In the genomic region with DNA sequence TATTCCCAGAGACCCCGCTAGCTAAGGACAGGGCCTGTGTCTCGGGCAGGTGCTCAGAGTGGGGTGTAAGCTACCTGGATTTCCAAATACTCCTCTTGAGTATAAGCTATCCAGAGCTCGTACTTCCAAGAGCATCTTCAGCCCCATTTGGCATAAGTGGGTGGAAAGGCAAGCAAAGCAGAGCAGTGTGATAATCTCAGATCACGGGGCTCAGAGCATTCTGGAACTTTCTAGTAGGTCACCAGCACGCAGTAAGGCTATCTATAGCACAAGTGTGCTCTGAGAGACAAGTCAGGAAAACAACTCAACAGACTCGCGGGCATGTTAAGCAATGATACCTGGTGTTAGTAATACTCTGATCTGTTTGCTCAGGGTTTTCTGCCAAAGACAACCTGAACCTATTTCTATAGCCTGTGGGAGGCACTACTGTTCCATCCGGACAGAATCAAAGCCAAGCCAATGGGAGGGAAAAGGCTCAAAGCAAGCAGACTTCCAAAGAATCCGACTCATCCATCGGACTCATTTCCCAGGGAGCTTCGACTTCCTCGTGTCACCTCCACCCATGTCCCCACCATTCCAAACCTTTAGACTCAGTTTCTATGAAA, we compare ENCODE assay signal across 18 mouse cellular contexts. TPM values are rescaled to one million over a fixed set of nuclear protein-coding genes. Genes with fewer than 3 reads are reported as not detected.
DNase-seq lines count a peak whose midpoint lies in the region; ATAC-seq and TF ChIP-seq lines count a peak whose summit lies in the region.
"Had no signal": no experiment of that assay in that cellular context is flagged by ENCODE, and none has a peak within 500 bp of the region (broad histone marks: within the 10 kb centered on the region; RNA-seq: fewer than 3 reads in every experiment).

No protein-coding gene starts in this region.

- TF ChIP-seq CTCF in liver, postnatal 0 days (IDR thresholded peaks at IDR 0.05; ENCODE audit: low read depth): peak; percentile 63

- 59% methylated on average over 12 of the region's 12 CpGs for WGBS in liver, postnatal 0 days (ENCODE audit: insufficient replicate concordance)
- WGBS in liver, embryonic 12.5 days (ENCODE audit: insufficient replicate concordance): 58% methylated on average over 12 of the region's 12 CpGs
- 70% methylated on average over 12 of the region's 12 CpGs for WGBS in embryonic facial prominence, embryonic 14.5 days

- H3K4me2 ChIP-seq in liver, postnatal 0 days (ENCODE audit: low read depth, low read length): no peak overlapping the region
- H3K4me2 ChIP-seq in liver, embryonic 12.5 days: no peak overlapping the region
- no peak overlapping the region for H3K4me2 ChIP-seq in embryonic facial prominence, embryonic 14.5 days (ENCODE audit: low read depth, low read length)
- H3K4me2 ChIP-seq: embryonic facial prominence, embryonic 12.5 days; midbrain, embryonic 13.5 days had no signal

- H3K9me3 ChIP-seq in liver, postnatal 0 days (ENCODE audit: low read length): no peaks in the 10 kb centered on the region
- H3K9me3 ChIP-seq in liver, embryonic 12.5 days (replicated peaks): no peaks in the 10 kb centered on the region
- H3K9me3 ChIP-seq in ES-E14 (ENCODE audit: control insufficient read depth, insufficient read depth, low read depth, low read length): no peaks in the 10 kb centered on the region
- H3K9me3 ChIP-seq in embryonic facial prominence, embryonic 14.5 days (ENCODE audit: control insufficient read depth, low read length): no peaks in the 10 kb centered on the region
- H3K9me3 ChIP-seq: embryonic facial prominence, embryonic 12.5 days; heart, embryonic 10.5 days; midbrain, embryonic 13.5 days had no signal

- ATAC-seq in liver, postnatal 0 days: peak; percentile 91
- no peak for ATAC-seq in liver, embryonic 12.5 days
- no peak for ATAC-seq in embryonic facial prominence, embryonic 14.5 days (ENCODE audit: low read depth)
- ATAC-seq: forebrain, embryonic 16.5 days; hindbrain, embryonic 16.5 days; midbrain, embryonic 13.5 days had no signal

- H3K4me1 ChIP-seq in liver, postnatal 0 days (ENCODE audit: insufficient read depth): no peaks in the 10 kb centered on the region
- no peaks in the 10 kb centered on the region for H3K4me1 ChIP-seq in liver, embryonic 12.5 days
- H3K4me1 ChIP-seq in ES-E14 (ENCODE audit: control insufficient read depth in 2 of 2, insufficient read depth in 2 of 2, low read length in 2 of 2, poor library complexity in 1 of 2): no peaks in the 10 kb centered on the region
- H3K4me1 ChIP-seq in embryonic facial prominence, embryonic 14.5 days (ENCODE audit: control insufficient read depth, insufficient read depth, low read length): no peaks in the 10 kb centered on the region
- H3K4me1 ChIP-seq: embryonic facial prominence, embryonic 12.5 days had no signal

- no peak for TF ChIP-seq EP300 in liver, postnatal 0 days (IDR thresholded peaks at IDR 0.05; ENCODE audit: low read depth)

- H3K36me3 ChIP-seq in liver, postnatal 0 days (replicated peaks; ENCODE audit: insufficient read depth, low read length): no peaks in the 10 kb centered on the region
- H3K36me3 ChIP-seq in liver, embryonic 12.5 days: no peaks in the 10 kb centered on the region
- no peaks in the 10 kb centered on the region for H3K36me3 ChIP-seq in ES-E14 (ENCODE audit: control insufficient read depth, insufficient read depth, low read length, poor library complexity, severe bottlenecking)
- no peaks in the 10 kb centered on the region for H3K36me3 ChIP-seq in embryonic facial prominence, embryonic 14.5 days (ENCODE audit: control insufficient read depth, insufficient read depth, low read length)
- H3K36me3 ChIP-seq: embryonic facial prominence, embryonic 12.5 days; heart, embryonic 10.5 days; midbrain, embryonic 13.5 days had no signal

- H3K9ac ChIP-seq in liver, postnatal 0 days (replicated peaks): no peak overlapping the region
- no peak overlapping the region for H3K9ac ChIP-seq in liver, embryonic 12.5 days
- H3K9ac ChIP-seq in ES-E14 (ENCODE audit: insufficient read depth, low read depth, low read length, poor library complexity, severe bottlenecking): no peak overlapping the region
- H3K9ac ChIP-seq in embryonic facial prominence, embryonic 14.5 days (ENCODE audit: low read depth, low read length): no peak overlapping the region
- H3K9ac ChIP-seq: embryonic facial prominence, embryonic 12.5 days; midbrain, embryonic 13.5 days had no signal

- in situ Hi-C loops in ES-E14 (cut with MboI; ENCODE audit: low sequenced_read_pairs in 2 of 2, unreplicated experiment in 2 of 2): loop anchor here (5.0 to 10.0 kb wide), 3 partner anchors 60 to 138 kb away; a partner anchor contains a TSS

- 0 out of 2 replicates have a peak, but pooled peaks cover 2% of the 10 kb centered on the region for H3K27me3 ChIP-seq in liver, postnatal 0 days (ENCODE audit: insufficient read depth, low read length)
- H3K27me3 ChIP-seq in liver, embryonic 12.5 days (replicated peaks): peaks cover 22% of the 10 kb centered on the region
- no peaks in the 10 kb centered on the region for H3K27me3 ChIP-seq in embryonic facial prominence, embryonic 14.5 days (replicated peaks; ENCODE audit: control insufficient read depth, insufficient read depth, low read length)
- H3K27me3 ChIP-seq: embryonic facial prominence, embryonic 12.5 days; midbrain, embryonic 13.5 days had no signal

- H3K27ac ChIP-seq in liver, postnatal 0 days (ENCODE audit: low read depth): no peak overlapping the region
- H3K27ac ChIP-seq in liver, embryonic 12.5 days: no peak overlapping the region
- no peak overlapping the region for H3K27ac ChIP-seq in ES-E14 (ENCODE audit: insufficient read depth, low read depth, low read length, poor library complexity, severe bottlenecking)
- H3K27ac ChIP-seq in embryonic facial prominence, embryonic 14.5 days (replicated peaks; ENCODE audit: low read depth, low read length): no peak overlapping the region
- H3K27ac ChIP-seq: embryonic facial prominence, embryonic 12.5 days; heart, embryonic 10.5 days; midbrain, embryonic 13.5 days had no signal

- H3K4me3 ChIP-seq in liver, postnatal 0 days (ENCODE audit: low read depth, low read length): no peak overlapping the region
- H3K4me3 ChIP-seq in liver, embryonic 12.5 days: no peak overlapping the region
- H3K4me3 ChIP-seq in ES-E14 (ENCODE audit: insufficient read depth in 1 of 2, low read depth in 1 of 2, low read length in 2 of 2, poor library complexity in 1 of 2, severe bottlenecking in 1 of 2): no peak overlapping the region
- H3K4me3 ChIP-seq in embryonic facial prominence, embryonic 14.5 days (ENCODE audit: low read depth, low read length): no peak overlapping the region
- H3K4me3 ChIP-seq: embryonic facial prominence, embryonic 12.5 days; heart, embryonic 10.5 days; midbrain, embryonic 13.5 days had no signal

- peak; percentile 16 to 27 for DNase-seq in heart, adult 18-20 months
- no peak for DNase-seq in heart, adult 8-10 months (ENCODE audit: low spot score)
- DNase-seq in liver, postnatal 0 days: peak; percentile 24
- no peak for DNase-seq in ES-E14 (ENCODE audit: low read depth, low spot score)
- DNase-seq in embryonic facial prominence, embryonic 14.5 days (ENCODE audit: low spot score): peak; percentile 30
- no peak for DNase-seq in adrenal gland, adult 18-20 months (ENCODE audit: low spot score in 2 of 2)
- DNase-seq in left cerebral cortex, adult 9 months (ENCODE audit: low spot score in 2 of 2): no peak
- DNase-seq: adrenal gland, adult 8-10 months; cerebellum, adult 11-12 months; kidney, postnatal 36 days; lung, adult 2 months; thymus, adult 2 months had no signal

TF ChIP-seq in ES-E14, 5 proteins besides CTCF, POLR2A, EP300 and RAD21:
- TF ChIP-seq HCFC1 (IDR thresholded peaks at IDR 0.05; ENCODE audit: borderline replicate concordance, insufficient read depth, low read length): no peak
- TF ChIP-seq ZC3H11A (IDR thresholded peaks at IDR 0.05; ENCODE audit: borderline replicate concordance, low read depth, low read length): peak; percentile 50; the same call in 1 of the 2 replicates
TF ChIP-seq in ES-E14: peak in this region for 1.

RNA-seq across cellular contexts. Expression of a gene that starts 27.9 kb away (rescaled TPM):
- 1 to 10 TPM; 5.0 to 6.2 TPM for total RNA-seq in heart, adult 18-20 months (2021)
- total RNA-seq in heart, adult 8-10 months (2022): 1 to 10 TPM; 3.9 to 7.5 (median 6.6) TPM
- 0.44 and 0.92 TPM in 2 replicates for polyA plus RNA-seq in liver, postnatal 0 days (2015; fragmentation: Nextera tagmentation; extraction: Ambion mirVana)
- 1.0 and 1.2 TPM in 2 replicates for polyA plus RNA-seq in liver, embryonic 12.5 days (2016; fragmentation: Nextera tagmentation; extraction: Ambion mirVana)
- total RNA-seq in ES-E14 (2012; rRNA removed): 5.1 and 5.2 TPM in 2 replicates
- polyA plus RNA-seq in embryonic facial prominence, embryonic 14.5 days (2014; fragmentation: Nextera tagmentation; extraction: Ambion mirVana): 5.7 and 7.8 TPM in 2 replicates
- total RNA-seq in adrenal gland, adult 18-20 months (2021): 1 to 10 TPM; 4.7 to 4.9 TPM

RNA-seq across cellular contexts. Expression of a gene that starts 37.3 kb away (rescaled TPM):
- total RNA-seq in heart, adult 18-20 months (2021): 100 to 1,000 TPM; 119 to 128 TPM
- total RNA-seq in heart, adult 8-10 months (2022): 100 to 1,000 TPM; 132 to 160 (median 141) TPM
- polyA plus RNA-seq in liver, postnatal 0 days (2015; fragmentation: Nextera tagmentation; extraction: Ambion mirVana): 4.3 and 4.8 TPM in 2 replicates
- 8.4 and 9.3 TPM in 2 replicates for polyA plus RNA-seq in liver, embryonic 12.5 days (2016; fragmentation: Nextera tagmentation; extraction: Ambion mirVana)
- total RNA-seq in ES-E14 (2012; rRNA removed): 22.2 and 23.2 TPM in 2 replicates
- 14.0 and 15.5 TPM in 2 replicates for polyA plus RNA-seq in embryonic facial prominence, embryonic 14.5 days (2014; fragmentation: Nextera tagmentation; extraction: Ambion mirVana)
- 100 to 1,000 TPM; 114 to 125 TPM for total RNA-seq in adrenal gland, adult 18-20 months (2021)

Comparison
In these comparisons a context has a peak if more than half of its experiments do, and no peak if none do; other contexts are left out.
1. DNase-seq: peak in heart, adult 18-20 months (2 of 2), liver, postnatal 0 days (single experiment) and embryonic facial prominence, embryonic 14.5 days (single experiment); none in heart, adult 8-10 months (single experiment), ES-E14 (single experiment), adrenal gland, adult 18-20 months (0 of 2) and left cerebral cortex, adult 9 months (0 of 2).